Mouse (Mus musculus) central nervous system, embryonic 18 days (tissue): ENCODE data around the gene Tmc4. TPM values are rescaled to one million over a fixed set of nuclear protein-coding genes. Genes with fewer than 3 reads are reported as not detected.

Experiments used
- polyA plus RNA-seq: library from polyadenylated mRNA; depleted of rRNA; stranded (reverse); fragments of >200 nt; gene quantifications from 2 replicates; pipeline ENCODE4 v1.2.3, GENCODE M21; 2012; rRNA removed

Tmc4 gene
- 14.6 and 16.1 TPM in 2 replicates for polyA plus RNA-seq

GRCm38 (mm10) chr7:3677342-3677741, at the start of gene Tmc4:
Gene Tmc4 (minus strand): TSS chr7:3677553.

GRCm38 (mm10) chr7:3720268-3720667, 42.9 kb upstream of the Tmc4 start, which contains the start of gene Pirb:
Gene Pirb (minus strand): TSS chr7:3720391.

GRCm38 (mm10) chr7:3703879-3704441, 26.6 kb upstream of the Tmc4 start, which contains the start of gene Rps9:
Gene Rps9 (plus strand): TSS chr7:3703993.

GRCm38 (mm10) chr7:3692987-3693808, 15.8 kb upstream of the Tmc4 start, which contains the start of gene Mboat7:
Gene Mboat7 (minus strand): TSS chr7:3693523.

GRCm38 (mm10) chr7:3692382-3692986, 15.1 kb upstream of the Tmc4 start, which contains the start of gene Tsen34:
Gene Tsen34 (plus strand): TSS chr7:3692863.

GRCm38 (mm10) chr7:3665215-3666114, 11.9 kb downstream of the Tmc4 start, which contains the start of gene Leng1:
Gene Leng1 (minus strand): TSS chr7:3665840.

GRCm38 (mm10) chr7:3644672-3645487, 32.5 kb downstream of the Tmc4 start, which contains the start of gene Cnot3:
Gene Cnot3 (plus strand): TSS chr7:3645268.

GRCm38 (mm10) chr7:3629543-3630477, 47.5 kb downstream of the Tmc4 start, which contains the start of the genes Tfpt and Prpf31:
Gene Tfpt (minus strand): TSS chr7:3629929.
Gene Prpf31 (plus strand): TSS chr7:3629985.

GRCm38 (mm10) chr7:3617242-3617995, 59.9 kb downstream of the Tmc4 start, which contains the start of gene Ndufa3:
Gene Ndufa3 (plus strand): TSS chr7:3617373.

GRCm38 (mm10) chr7:3616057-3616388, 61.3 kb downstream of the Tmc4 start, which contains the start of gene Oscar:
Gene Oscar (minus strand): TSS chr7:3616157.

Other genes starting within 250 kb of the Tmc4 start
- 0.05 TPM in 1 of 2 replicates, not detected in the other for gene Tarm1, start 174.9 kb downstream of the Tmc4 start, polyA plus RNA-seq
- gene Oscar, start 61.4 kb downstream of the Tmc4 start, polyA plus RNA-seq: 2.0 and 2.9 TPM in 2 replicates
- gene Ndufa3, start 60.2 kb downstream of the Tmc4 start, polyA plus RNA-seq: 267 and 278 TPM in 2 replicates
- 36.2 and 36.8 TPM in 2 replicates for gene Tfpt, start 47.6 kb downstream of the Tmc4 start, polyA plus RNA-seq
- gene Prpf31, start 47.6 kb downstream of the Tmc4 start, polyA plus RNA-seq: 68.3 and 70.2 TPM in 2 replicates
- gene Cnot3, start 32.3 kb downstream of the Tmc4 start, polyA plus RNA-seq: 38.3 and 44.8 TPM in 2 replicates
- 8.5 and 10.0 TPM in 2 replicates for gene Leng1, start 11.7 kb downstream of the Tmc4 start, polyA plus RNA-seq
- gene Tsen34, start 15.3 kb upstream of the Tmc4 start, polyA plus RNA-seq: 188 and 193 TPM in 2 replicates
- gene Mboat7, start 16.0 kb upstream of the Tmc4 start, polyA plus RNA-seq: 90.4 and 97.2 TPM in 2 replicates
- gene Rps9, start 26.4 kb upstream of the Tmc4 start, polyA plus RNA-seq: 2,244 and 2,252 TPM in 2 replicates
- gene Pirb, start 42.8 kb upstream of the Tmc4 start, polyA plus RNA-seq: 0.23 and 0.28 TPM in 2 replicates
- not detected in 2 replicates for gene Gm15448, start 148.1 kb upstream of the Tmc4 start, polyA plus RNA-seq
- gene Pira2, start 167.5 kb upstream of the Tmc4 start, polyA plus RNA-seq: not detected in 2 replicates
- gene Gm14548, start 220.6 kb upstream of the Tmc4 start, polyA plus RNA-seq: 0.05 TPM in 1 of 2 replicates, not detected in the other
- gene Lilra6, start 237.9 kb upstream of the Tmc4 start, polyA plus RNA-seq: 0.11 TPM in 1 of 2 replicates, not detected in the other